Mouse (Mus musculus): ENCODE data around the gene Nr4a1.

GRCm38 (mm10) chr15:101241853-101242252, 12.2 kb upstream of the Nr4a1 start:
- TF ChIP-seq CTCF (IDR thresholded peaks at IDR 0.05; ENCODE audit: insufficient read depth, low read depth, low read length): no peak
- TF ChIP-seq POLR2A (IDR thresholded peaks at IDR 0.05; ENCODE audit: insufficient read depth, low read depth, low read length): no peak

Measured in olfactory bulb, adult 2 months (tissue).